Mouse (Mus musculus) embryonic facial prominence, embryonic 15.5 days (tissue): Measurements from ENCODE around the gene Oxsr1. TPM values are rescaled to one million over a fixed set of nuclear protein-coding genes. Genes with fewer than 3 reads are reported as not detected.
"Not testable (repeated sequence)": the region's sequence is repeated elsewhere in the genome, so short reads cannot be mapped to it uniquely, and the experiment has no call there.

Source experiments
- ATAC-seq: fragments of 200-750 bp; cut with Nextera tagmentation; 2 replicates; pipeline ENCODE4 v1.8.0; 2017; ENCODE audit warnings: low read depth, moderate TSS enrichment; ENCODE audit not compliant: insufficient number of reproducible peaks, low FRiP score, low TSS enrichment
- H3K27ac ChIP-seq: fragments of 300-500 bp; sonication (generic); replicated peaks from 2 replicates; pipeline ENCODE4 v1.5.1; 2015; ENCODE audit warnings: mild to moderate bottlenecking, inconsistent platforms
- H3K27me3 ChIP-seq: fragments of 300-500 bp; sonication (generic); 2 replicates; pipeline ENCODE4 v1.6.1; 2015; ENCODE audit warnings: inconsistent platforms
- H3K36me3 ChIP-seq: fragments of 300-500 bp; sonication (generic); 2 replicates; pipeline ENCODE4 v1.6.1; 2015; ENCODE audit warnings: mild to moderate bottlenecking, inconsistent platforms
- H3K4me1 ChIP-seq: fragments of 300-500 bp; sonication (generic); 2 replicates; pipeline ENCODE4 v1.6.1; 2015; ENCODE audit warnings: inconsistent platforms
- H3K4me2 ChIP-seq: fragments of 300-500 bp; sonication (generic); replicated peaks from 2 replicates; pipeline ENCODE4 v1.6.1; 2015; ENCODE audit warnings: mild to moderate bottlenecking, inconsistent platforms
- H3K4me3 ChIP-seq: fragments of 300-500 bp; sonication (generic); replicated peaks from 2 replicates; pipeline ENCODE4 v1.5.1; 2015; ENCODE audit warnings: mild to moderate bottlenecking, inconsistent platforms
- H3K9ac ChIP-seq: fragments of 300-500 bp; sonication (generic); 2 replicates; pipeline ENCODE4 v1.6.1; 2015; ENCODE audit warnings: inconsistent platforms
- H3K9me3 ChIP-seq: fragments of 300-500 bp; sonication (generic); replicated peaks from 2 replicates; pipeline ENCODE4 v1.6.1; 2016; ENCODE audit warnings: inconsistent platforms
- WGBS: fragments of 180-500 bp; shearing (Covaris S2); methylation state at CpG from one replicate; pipeline ENCODE4 v1.1.7; 2015; 5-methylcytosine and 5-hydroxymethylcytosine counted together
- polyA plus RNA-seq: library from polyadenylated mRNA; unstranded; fragments of >200 nt; fragmentation: Nextera tagmentation; extraction: Ambion mirVana; gene quantifications from 2 replicates; pipeline ENCODE4 v1.2.1, GENCODE M21; 2015

Oxsr1 gene
- polyA plus RNA-seq, 1 experiment from 2014 or later, result 11.8 TPM

DNA sequence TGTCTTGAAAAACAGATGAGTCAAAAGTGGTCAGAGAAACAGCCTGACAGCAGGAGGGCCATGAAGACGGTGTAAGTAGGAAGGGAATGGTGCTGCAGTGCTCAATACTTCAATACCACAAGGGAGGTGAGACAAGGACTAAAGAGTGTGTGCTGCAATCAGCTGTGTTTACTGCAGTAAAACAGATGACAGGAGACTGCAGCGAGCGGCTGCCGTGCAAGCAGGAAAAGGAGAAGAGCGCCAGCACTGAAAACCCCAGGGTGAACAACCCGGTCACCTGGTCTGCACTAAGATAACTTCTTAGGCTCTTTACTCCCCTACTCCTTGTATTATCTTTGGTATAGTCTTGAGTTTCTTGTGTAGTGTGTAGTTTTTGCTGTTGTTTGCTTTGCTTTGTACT is 54.1 kb downstream of the Oxsr1 start:
- Histone ChIP-seq H3K9me3 (no peaks in the 10 kb centered on the region), H3K4me3 (no peak overlapping the region), H3K27me3 (no peaks in the 10 kb centered on the region), H3K4me1 (no peaks in the 10 kb centered on the region), H3K4me2 (no peak overlapping the region), H3K9ac (no peak overlapping the region), H3K27ac (no peak overlapping the region), H3K36me3 (peaks cover 39% of the 10 kb centered on the region)
- no peak for ATAC-seq
- 86% methylated on average over 6 of the region's 6 CpGs for WGBS

GRCm38 (mm10) chr9:119266121-119266395 is 56.2 kb downstream of the Oxsr1 start:
- WGBS, result 93% methylated on average over 5 of the region's 5 CpGs

GRCm38 (mm10) chr9:119265373-119266120 is 56.7 kb downstream of the Oxsr1 start:
- H3K9me3 ChIP-seq, H3K4me3 ChIP-seq, ATAC-seq, H3K27me3 ChIP-seq, H3K4me2 ChIP-seq, H3K9ac ChIP-seq, H3K27ac ChIP-seq, H3K4me1 ChIP-seq: not testable (repeated sequence)
- WGBS, result 68% methylated on average over 1 of the region's 1 CpGs
- H3K36me3 ChIP-seq, result peaks cover 37% of the 10 kb centered on the region

More at GRCm38 (mm10) chr9:119266121-119266395, 56.2 kb downstream of the Oxsr1 start:
- H3K36me3 ChIP-seq, result peaks cover 37% of the 10 kb centered on the region
- not testable (repeated sequence) for H3K27me3 ChIP-seq, H3K9ac ChIP-seq, H3K9me3 ChIP-seq, ATAC-seq, H3K27ac ChIP-seq, H3K4me2 ChIP-seq, H3K4me1 ChIP-seq, H3K4me3 ChIP-seq

- peaks cover 38% of the 10 kb centered on the region for H3K36me3 ChIP-seq
Observed at GRCm38 (mm10) chr9:119263067-119263466, 59.2 kb downstream of the Oxsr1 start.

DNA sequence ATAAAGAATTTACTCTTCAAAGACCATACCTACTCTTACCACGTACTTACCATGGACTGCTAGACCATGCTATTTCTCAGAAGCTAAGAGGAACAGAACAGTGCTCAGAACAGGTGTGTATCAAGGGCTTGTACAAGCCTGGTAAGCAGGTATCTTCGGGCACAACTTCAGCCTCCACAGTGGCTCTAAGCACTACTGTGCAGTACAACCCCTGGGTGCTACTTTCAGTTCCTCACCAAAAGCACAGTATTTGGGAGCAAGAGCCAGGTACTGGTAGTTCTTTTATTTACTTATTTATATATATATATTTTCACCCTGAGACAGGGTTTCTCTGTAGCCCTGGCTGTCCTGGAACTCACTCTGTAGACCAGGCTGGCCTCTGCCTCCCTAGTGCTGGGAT is 61.4 kb downstream of the Oxsr1 start:
- no peaks in the 10 kb centered on the region for H3K27me3 ChIP-seq
- no peak overlapping the region for H3K4me3 ChIP-seq
- no peaks in the 10 kb centered on the region for H3K9me3 ChIP-seq
- no peak overlapping the region for H3K4me2 ChIP-seq
- peaks cover 43% of the 10 kb centered on the region for H3K36me3 ChIP-seq
- 99% methylated on average over 2 of the region's 2 CpGs for WGBS
- ATAC-seq, result no peak
- H3K4me1 ChIP-seq, result no peaks in the 10 kb centered on the region
- H3K9ac ChIP-seq, result no peak overlapping the region
- no peak overlapping the region for H3K27ac ChIP-seq

More at GRCm38 (mm10) chr9:119263067-119263466, 59.2 kb downstream of the Oxsr1 start:
- Histone ChIP-seq H3K9ac (no peak overlapping the region), H3K4me2 (no peak overlapping the region), H3K27ac (no peak overlapping the region), H3K4me3 (no peak overlapping the region), H3K4me1 (no peaks in the 10 kb centered on the region), H3K9me3 (no peaks in the 10 kb centered on the region), H3K27me3 (no peaks in the 10 kb centered on the region)
- WGBS, result 88% methylated on average over 4 of the region's 4 CpGs
- ATAC-seq, result no peak

DNA sequence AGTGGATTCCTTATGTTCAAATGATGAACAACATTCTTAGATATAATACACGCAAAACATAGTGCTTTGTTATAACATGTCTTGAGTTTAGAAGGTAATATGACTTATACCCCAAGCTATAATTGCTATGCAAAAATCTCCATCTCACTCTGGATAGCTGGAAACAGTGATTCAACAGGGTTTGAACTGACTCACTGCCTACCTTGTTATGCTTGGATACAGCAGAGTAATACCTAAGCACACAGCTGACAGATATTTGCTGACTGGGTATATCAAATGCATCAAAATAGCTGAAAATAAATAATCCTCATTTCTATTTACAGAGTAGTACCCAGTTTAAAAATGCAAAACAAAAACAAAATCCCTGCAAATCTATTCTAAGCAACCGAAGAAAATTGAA is 63.4 kb downstream of the Oxsr1 start:
- WGBS, result 92% methylated on average over 2 of the region's 2 CpGs
- Histone ChIP-seq H3K4me2 (no peak overlapping the region), H3K36me3 (peaks cover 43% of the 10 kb centered on the region), H3K4me1 (no peaks in the 10 kb centered on the region), H3K9me3 (no peaks in the 10 kb centered on the region), H3K4me3 (no peak overlapping the region), H3K9ac (no peak overlapping the region), H3K27ac (no peak overlapping the region), H3K27me3 (no peaks in the 10 kb centered on the region)
- no peak for ATAC-seq

GRCm38 (mm10) chr9:119258128-119258527 is 64.1 kb downstream of the Oxsr1 start:
- H3K4me3 ChIP-seq, result no peak overlapping the region
- 80% methylated on average over 5 of the region's 5 CpGs for WGBS
- peaks cover 49% of the 10 kb centered on the region for H3K36me3 ChIP-seq
- ATAC-seq, result no peak
- no peak overlapping the region for H3K4me2 ChIP-seq
- no peaks in the 10 kb centered on the region for H3K4me1 ChIP-seq
- no peak overlapping the region for H3K9ac ChIP-seq
- H3K27ac ChIP-seq, result no peak overlapping the region
- H3K27me3 ChIP-seq, result no peaks in the 10 kb centered on the region
- H3K9me3 ChIP-seq, result no peaks in the 10 kb centered on the region

DNA sequence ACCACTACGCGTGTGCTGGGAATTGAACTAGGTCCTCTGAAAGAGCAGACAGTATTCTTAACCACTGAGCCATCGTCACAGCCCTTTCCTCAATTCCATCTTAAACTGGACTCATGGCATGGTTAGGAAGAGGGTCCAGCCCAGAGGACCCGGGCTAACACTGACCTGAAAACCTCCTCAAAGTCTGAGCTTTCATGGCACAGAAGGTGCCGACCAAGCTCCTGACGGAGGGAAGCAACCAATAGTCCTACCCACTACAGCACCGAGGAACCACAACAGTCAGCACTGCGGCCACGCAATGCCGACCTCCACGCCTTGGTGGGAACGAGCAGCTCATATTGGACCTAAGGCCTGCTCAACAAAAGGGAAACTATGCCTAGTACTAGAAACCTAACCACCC is 66.1 kb downstream of the Oxsr1 start:
- H3K4me3 ChIP-seq, result no peak overlapping the region
- no peak overlapping the region for H3K9ac ChIP-seq
- ATAC-seq, result no peak
- WGBS, result 96% methylated on average over 12 of the region's 12 CpGs
- no peak overlapping the region for H3K27ac ChIP-seq
- no peaks in the 10 kb centered on the region for H3K9me3 ChIP-seq
- peaks cover 55% of the 10 kb centered on the region for H3K36me3 ChIP-seq
- no peaks in the 10 kb centered on the region for H3K27me3 ChIP-seq
- H3K4me1 ChIP-seq, result no peaks in the 10 kb centered on the region
- no peak overlapping the region for H3K4me2 ChIP-seq

DNA sequence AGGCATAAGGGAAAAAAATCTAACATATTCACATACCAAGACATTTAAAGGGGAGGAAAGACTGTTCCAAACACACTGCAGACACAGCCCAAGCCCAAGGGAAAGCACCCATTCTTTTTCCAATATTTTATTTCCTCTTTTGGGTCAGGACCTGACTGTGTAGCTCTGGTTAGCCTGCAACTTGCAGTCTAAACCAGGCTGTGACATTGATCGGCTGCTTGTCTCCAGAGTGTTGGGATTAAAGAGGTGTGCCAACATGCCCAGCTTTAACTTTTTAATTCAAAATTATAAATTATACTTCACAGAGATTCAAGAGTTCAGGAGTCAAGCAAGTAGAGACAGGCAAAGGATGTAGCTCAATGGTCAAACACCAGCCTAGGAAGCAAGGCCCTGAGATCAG is 67.1 kb downstream of the Oxsr1 start:
- Histone ChIP-seq H3K36me3 (peaks cover 65% of the 10 kb centered on the region), H3K27me3 (no peaks in the 10 kb centered on the region), H3K9me3 (no peaks in the 10 kb centered on the region), H3K27ac (no peak overlapping the region), H3K4me1 (no peaks in the 10 kb centered on the region), H3K4me3 (no peak overlapping the region), H3K4me2 (no peak overlapping the region), H3K9ac (no peak overlapping the region)
- no peak for ATAC-seq
- 91% methylated on average over 1 of the region's 1 CpGs for WGBS

- ATAC-seq, result no peak
- Histone ChIP-seq H3K27me3 (no peaks in the 10 kb centered on the region), H3K27ac (no peak overlapping the region), H3K9me3 (no peaks in the 10 kb centered on the region), H3K4me1 (no peaks in the 10 kb centered on the region), H3K4me3 (no peak overlapping the region), H3K9ac (no peak overlapping the region), H3K4me2 (no peak overlapping the region), H3K36me3 (peaks cover 66% of the 10 kb centered on the region)
- WGBS, result 72% methylated on average over 2 of the region's 2 CpGs
Observed at GRCm38 (mm10) chr9:119254187-119254586, 68.0 kb downstream of the Oxsr1 start.

- ATAC-seq, result no peak
- 68% methylated on average over 5 of the region's 5 CpGs for WGBS
Observed at GRCm38 (mm10) chr9:119247996-119248395, 74.2 kb downstream of the Oxsr1 start.

GRCm38 (mm10) chr9:119246826-119247225 is 75.4 kb downstream of the Oxsr1 start:
- no peak for ATAC-seq
- no peaks in the 10 kb centered on the region for H3K4me1 ChIP-seq
- peaks cover 45% of the 10 kb centered on the region for H3K36me3 ChIP-seq
- H3K9me3 ChIP-seq, result no peaks in the 10 kb centered on the region
- no peak overlapping the region for H3K4me2 ChIP-seq
- H3K27me3 ChIP-seq, result no peaks in the 10 kb centered on the region
- H3K4me3 ChIP-seq, result no peak overlapping the region
- 77% methylated on average over 5 of the region's 5 CpGs for WGBS
- H3K9ac ChIP-seq, result no peak overlapping the region
- no peak overlapping the region for H3K27ac ChIP-seq

More at GRCm38 (mm10) chr9:119247996-119248395, 74.2 kb downstream of the Oxsr1 start:
- Histone ChIP-seq H3K9ac (no peak overlapping the region), H3K4me2 (no peak overlapping the region), H3K4me3 (no peak overlapping the region), H3K4me1 (no peaks in the 10 kb centered on the region), H3K36me3 (peaks cover 50% of the 10 kb centered on the region), H3K9me3 (no peaks in the 10 kb centered on the region), H3K27me3 (no peaks in the 10 kb centered on the region), H3K27ac (no peak overlapping the region)
